Mouse (Mus musculus) spleen, adult 2 months (tissue): Measurements from ENCODE around the gene 1300017J02Rik.

Experiments used
- CTCF ChIP-seq: fragments of 200-500 bp; IDR thresholded peaks from 2 replicates; pipeline ENCODE4 v1.5.1; 2011; ENCODE audit warnings: mild to moderate bottlenecking, inconsistent platforms; ENCODE audit not compliant: insufficient read depth, insufficient read length, insufficient replicate concordance; ENCODE audit errors: extremely low read depth
- POLR2A ChIP-seq: fragments of 200-500 bp; IDR thresholded peaks from 2 replicates; pipeline ENCODE4 v1.6.1; 2011; ENCODE audit warnings: low read depth, low read length, inconsistent platforms

GRCm38 (mm10) chr9:103239471-103239870, 65.4 kb downstream of the 1300017J02Rik start:
- TF ChIP-seq CTCF: no peak
- no peak for TF ChIP-seq POLR2A
